Mouse (Mus musculus): ENCODE data around the gene Slc25a15.

Slc25a15 gene

DNA sequence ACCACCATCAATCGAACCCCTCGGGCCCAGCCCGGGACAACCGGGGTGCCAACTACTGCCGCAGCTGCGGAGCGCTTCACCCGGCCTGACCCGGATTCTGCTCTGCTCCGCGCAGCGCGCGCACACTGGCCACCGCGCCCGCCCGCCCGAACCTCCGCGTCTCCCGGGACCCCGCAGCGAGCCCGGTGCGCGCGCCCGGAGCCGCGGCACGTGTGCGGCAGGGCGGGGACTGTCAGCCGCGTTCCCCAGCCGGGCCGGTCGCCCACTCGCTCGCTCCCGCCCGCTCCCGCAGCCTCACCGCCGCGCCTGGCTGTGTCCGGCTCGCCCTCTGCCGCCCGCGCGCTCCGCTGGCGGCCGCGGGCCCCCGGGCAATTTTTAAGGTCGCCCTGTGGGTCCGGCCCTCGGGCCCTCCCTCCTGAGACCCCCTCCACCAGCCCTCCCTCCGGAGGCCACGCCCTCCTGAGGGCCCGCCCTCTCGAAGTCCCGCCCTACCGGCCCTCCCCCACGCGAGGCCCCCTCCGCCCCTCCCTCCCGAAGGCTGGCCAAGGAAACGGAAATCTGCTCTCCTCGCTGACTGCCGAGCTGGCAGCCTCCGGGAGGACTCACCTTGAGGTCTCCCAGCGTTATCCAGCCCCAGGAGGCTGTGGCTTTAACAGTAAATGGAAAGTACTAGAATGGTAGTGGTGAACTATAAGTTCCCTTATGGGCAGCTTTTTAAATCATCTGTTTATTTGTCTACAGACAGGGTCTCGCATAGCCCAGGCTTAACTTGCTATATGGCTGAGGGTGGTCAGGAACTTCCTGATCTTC lies at the start of gene Slc25a15:
Slc25a15 (minus strand) TSS at position 456 of the 810 bp plus-strand sequence.
- DNase-seq = peak; percentile 93

GRCm38 (mm10) chr8:22411971-22412370 lies 13.6 kb upstream of the Slc25a15 start:
- no peak for DNase-seq

DNA sequence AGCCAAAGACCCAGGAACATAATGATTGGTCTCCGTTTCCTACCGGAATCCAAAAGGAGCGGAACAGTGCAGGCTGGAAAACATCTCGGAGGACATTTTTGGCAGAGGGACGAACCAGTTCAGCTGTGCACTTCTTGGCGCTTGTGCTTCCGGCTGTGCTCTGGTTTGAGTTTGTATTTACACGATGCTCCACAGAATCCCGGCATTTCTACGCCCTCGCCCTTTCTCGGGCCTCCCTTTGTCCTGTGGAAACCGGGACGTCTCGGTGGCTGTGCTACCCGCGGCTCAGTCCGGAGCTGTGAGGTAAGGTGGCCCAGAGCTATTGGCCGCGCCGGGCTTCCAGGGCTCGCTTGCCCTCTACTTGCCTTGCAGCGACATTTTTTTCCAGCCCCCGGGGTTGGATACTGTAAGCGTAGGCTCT lies 12.9 kb upstream of the Slc25a15 start, which contains the start of gene Mrps31:
Mrps31 (plus strand) TSS at position 80 of the 421 bp plus-strand sequence.
- peak; percentile 93 for DNase-seq

DNA sequence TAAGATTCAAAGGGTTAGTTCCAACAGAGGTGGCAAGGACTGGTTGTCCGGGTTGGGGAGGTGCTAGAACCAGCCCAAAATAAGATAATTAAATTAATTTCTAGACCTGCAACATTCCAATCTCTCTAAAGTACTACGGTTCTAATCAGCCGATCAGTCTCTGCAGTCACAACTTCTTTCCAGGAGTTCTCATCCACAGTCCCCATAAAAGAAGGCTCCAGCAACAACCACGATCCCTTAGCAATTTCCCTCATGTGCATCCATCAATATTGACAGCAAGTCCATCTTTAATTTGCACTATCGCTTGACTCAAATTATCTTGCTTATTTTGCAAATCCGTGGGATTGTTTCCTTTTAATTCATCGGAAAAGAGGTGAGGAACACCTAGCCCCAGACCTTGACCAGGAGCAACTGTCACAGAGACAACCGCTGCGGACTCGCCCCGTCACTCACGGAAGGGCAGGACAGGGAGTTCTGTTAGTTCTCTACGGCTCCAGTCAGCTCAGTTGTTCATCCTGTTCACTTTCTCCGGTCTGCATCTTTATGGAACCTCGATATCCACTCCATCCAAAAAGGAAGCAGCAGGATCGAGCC lies 12.4 kb upstream of the Slc25a15 start:
- no peak for DNase-seq

DNA sequence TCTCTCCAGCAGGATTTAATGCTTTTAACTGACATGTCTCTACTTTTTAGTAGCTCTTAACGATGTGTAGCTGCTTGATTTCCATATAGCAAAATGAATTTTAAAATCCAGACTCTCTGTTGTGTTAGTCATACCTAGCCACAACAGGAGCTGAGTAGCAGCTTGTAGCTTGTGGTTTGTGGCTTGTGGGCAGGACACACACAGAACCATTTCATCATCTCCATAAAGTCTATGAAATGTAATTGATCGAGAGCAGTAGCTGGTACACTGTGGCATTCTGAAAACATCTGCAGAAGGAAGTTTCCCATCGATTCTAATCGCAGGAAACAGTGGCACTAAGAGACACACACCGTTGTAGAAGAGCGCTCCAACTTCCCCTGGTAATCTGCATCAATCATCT lies 7.3 kb upstream of the Slc25a15 start:
- DNase-seq = no peak

GRCm38 (mm10) chr8:22403235-22403634 lies 4.8 kb upstream of the Slc25a15 start:
- DNase-seq = no peak

DNA sequence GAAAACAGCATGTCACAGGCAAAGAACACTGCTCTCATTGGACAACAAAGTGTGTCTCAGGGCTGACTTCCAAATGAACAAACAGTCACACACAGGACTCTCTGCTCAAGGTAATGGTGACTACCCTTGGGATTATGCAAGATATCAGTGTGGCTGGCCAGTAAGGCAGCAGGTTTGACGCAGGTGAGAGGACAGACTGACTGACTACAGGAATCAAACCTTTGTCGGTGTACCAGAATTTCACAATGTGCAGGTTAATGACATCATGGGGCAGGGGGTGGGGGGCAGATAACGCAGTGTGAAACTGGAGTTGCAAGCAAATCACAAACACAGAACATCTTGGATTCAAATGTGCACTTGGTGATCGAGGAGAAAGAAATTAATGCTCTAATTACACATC lies 2.2 kb upstream of the Slc25a15 start:
- DNase-seq = no peak

DNA sequence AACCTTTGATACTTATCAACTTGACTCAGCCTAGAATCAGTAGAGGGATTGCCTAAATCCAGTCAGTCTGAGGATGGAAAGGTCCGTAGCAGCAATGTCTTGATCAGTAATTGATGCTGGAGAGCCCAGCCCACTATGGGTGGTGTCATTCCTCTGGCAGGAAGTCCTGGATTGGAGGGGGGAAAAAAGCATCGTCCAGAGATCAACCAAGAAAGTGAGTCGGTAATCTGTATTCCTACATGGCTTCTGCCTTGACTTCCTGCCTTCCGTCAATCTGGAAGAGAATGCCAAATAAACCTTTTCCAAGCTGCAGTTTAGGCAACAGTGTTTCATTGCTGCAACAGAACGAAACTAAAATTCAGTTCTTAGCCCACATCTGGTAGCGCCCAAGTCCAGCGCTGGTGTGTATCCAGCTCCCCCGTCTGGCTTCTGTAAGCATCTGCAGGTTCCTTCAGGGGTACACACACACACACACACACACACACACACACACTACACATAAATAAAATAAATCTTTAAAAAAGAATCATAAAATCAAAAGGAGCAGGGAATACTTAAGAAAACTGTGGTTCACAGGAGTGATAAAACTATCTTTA lies 986 bp upstream of the Slc25a15 start:
- DNase-seq = peak; percentile 8

- no peak for DNase-seq
Measured at GRCm38 (mm10) chr8:22397811-22398141, 621 bp downstream of the Slc25a15 start.

- DNase-seq = no peak
Measured at GRCm38 (mm10) chr8:22395256-22395655, 3.1 kb downstream of the Slc25a15 start.

GRCm38 (mm10) chr8:22394471-22394870 lies 3.9 kb downstream of the Slc25a15 start:
- no peak for DNase-seq

DNA sequence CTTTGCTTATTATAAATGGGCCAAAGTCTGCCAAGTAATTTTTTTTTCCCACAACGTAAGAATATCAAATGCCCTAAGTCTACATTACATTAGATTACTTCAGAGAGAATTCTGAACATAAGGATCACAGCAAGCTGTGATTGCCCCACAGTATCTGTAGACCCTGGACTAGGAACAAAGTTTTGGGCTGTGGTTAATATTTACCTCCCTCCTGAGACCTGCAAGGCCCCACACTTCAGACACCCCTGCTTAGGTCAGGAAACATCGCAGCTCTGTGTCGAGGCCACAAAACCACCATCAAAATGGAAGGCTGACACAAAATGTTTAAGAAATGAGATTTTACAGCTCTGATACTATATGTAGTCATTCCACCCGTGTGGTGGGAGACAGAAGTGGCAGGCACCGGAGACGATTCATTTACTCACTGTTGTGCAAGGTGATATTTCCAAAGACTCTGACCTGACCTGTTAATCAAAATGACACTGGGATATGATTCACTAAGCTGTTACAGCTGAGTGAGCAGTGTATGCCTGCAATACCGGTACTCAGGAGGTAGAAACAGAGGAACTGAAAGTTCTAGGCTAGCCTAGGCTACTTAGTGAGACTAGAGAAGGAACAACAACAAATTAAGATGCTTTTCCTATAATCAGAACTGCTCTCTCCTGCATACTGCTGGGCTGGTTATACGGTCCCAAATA lies 7.5 kb downstream of the Slc25a15 start:
- no peak for DNase-seq

DNA sequence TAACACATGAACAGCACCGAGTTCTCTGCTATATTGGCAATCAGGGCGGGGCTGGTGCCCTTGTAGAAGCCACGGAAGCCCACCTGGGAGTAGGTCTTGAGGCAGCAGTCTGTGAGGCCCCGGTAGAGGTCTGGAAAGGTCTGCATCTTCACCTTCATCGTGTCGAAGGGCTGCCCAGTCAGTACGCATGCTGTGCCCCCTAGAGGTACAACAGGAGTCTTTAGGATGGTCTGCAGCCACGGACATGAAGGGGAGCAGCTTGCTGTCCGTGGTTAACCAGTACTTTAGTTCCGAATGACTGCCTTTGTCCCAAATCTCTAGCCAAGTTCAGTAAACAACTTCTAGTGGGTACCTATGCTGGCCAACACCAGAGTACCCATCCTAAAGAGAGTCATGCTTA lies 8.5 kb downstream of the Slc25a15 start:
- DNase-seq = no peak

DNA sequence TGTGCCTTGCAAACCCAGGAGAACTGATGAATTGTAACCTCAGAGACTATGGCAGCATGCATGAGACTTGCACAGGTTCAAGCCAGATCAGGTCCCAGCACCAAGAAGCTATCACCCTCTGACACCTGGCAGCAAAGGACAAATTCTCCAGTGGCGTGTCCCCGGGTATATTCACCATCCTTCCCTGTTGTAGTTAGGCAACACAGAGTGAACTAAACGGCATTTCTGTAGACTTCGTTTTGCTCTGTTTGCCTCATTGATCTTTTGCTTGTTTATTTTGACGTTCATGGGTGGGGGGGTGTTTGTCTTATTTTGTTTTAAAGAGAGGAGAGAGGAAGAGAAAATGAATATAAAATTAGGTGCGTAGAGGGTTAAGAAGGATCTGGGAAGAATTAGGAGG lies 13.2 kb downstream of the Slc25a15 start:
- DNase-seq = no peak

- no peak for DNase-seq
Measured at GRCm38 (mm10) chr8:22382824-22383595, 15.4 kb downstream of the Slc25a15 start.

- no peak for DNase-seq
Measured at GRCm38 (mm10) chr8:22380934-22381333, 17.5 kb downstream of the Slc25a15 start.

- peak; percentile 75 for DNase-seq
Measured at GRCm38 (mm10) chr8:22376903-22377302, 21.5 kb downstream of the Slc25a15 start.

DNA sequence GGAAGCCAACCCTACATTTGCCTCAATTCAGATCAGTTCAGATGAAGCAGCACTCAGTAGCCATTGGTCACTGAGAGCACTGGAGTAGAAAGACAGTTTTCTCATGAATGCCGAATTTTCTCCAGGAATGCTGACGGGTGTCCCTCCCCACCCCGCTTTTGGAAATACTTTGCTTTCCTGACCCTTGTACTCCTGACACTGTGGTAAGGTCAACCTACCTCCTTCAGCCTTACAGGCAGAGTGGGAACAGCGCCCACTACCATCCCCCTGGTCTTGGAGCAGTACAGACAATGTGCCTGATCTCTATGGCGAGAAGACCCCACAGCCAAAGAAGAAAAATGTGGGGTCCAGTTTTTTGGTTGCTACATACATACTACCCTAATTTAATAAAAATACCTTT lies 22.1 kb downstream of the Slc25a15 start:
- DNase-seq = no peak

DNA sequence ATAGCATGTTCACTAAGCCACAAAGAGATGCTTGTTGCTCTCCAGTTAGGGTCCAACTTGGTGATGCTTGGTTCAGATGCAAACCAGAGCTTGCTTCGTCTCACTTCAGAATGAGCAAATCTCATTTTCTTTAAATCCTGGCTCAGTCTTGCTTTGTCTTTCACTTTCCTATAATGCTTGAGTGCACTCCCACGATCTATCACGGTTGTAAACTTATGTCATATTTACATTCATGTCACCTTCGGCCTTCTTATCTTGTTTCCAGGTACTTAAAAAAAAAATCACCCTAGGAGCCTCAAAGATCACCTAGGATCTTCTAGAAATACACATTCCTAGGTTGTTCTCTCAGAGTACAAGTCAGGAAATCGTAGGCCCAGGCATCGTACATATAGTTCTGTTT lies 38.5 kb downstream of the Slc25a15 start:
- no peak for DNase-seq

GRCm38 (mm10) chr8:22359359-22359758 lies 39.0 kb downstream of the Slc25a15 start:
- DNase-seq = no peak

DNA sequence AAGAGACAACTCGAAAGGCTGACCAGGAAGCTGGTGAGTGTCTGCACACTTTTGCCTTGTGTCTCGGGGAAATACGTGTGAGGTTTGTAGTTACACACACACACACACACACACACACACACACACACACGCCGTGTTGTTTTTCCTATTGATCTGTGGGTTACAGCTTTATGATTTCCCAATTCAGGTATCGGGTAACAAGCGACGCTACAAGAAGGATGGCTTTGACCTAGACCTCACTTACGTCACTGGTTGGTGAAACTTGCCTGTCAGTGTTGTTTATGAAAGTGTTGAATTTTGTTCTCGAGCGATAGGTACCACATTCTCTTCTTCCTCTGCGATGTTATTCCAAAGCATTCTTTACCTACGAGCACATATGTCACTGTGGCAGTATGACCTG lies 63.0 kb downstream of the Slc25a15 start:
- DNase-seq = no peak

All from lung, postnatal 10 days (tissue).